Mouse (Mus musculus) spleen, adult 2 months (tissue): ENCODE measurements around the gene Pde8b. TPM values are rescaled to one million over a fixed set of nuclear protein-coding genes. Genes with fewer than 3 reads are reported as not detected.

Experiments
- DNase-seq, 2 experiments: peaks; one replicate each; pipeline versions ENCODE4 v3.0.0 to v3.0.0-alpha.2; 2012 to 2021; ENCODE audit warnings: low spot score in 2 of 2, low read depth in 1 of 2
- H3K27ac ChIP-seq: fragments of 200-500 bp; 2 replicates; pipeline ENCODE4 v1.5.1; 2012; ENCODE audit warnings: low read length, inconsistent platforms; ENCODE audit not compliant: insufficient read depth
- H3K27me3 ChIP-seq: fragments of 200-500 bp; 2 replicates; pipeline ENCODE4 v1.6.1; 2012; ENCODE audit warnings: mild to moderate bottlenecking, moderate library complexity, low read length, inconsistent platforms; ENCODE audit not compliant: control insufficient read depth, insufficient read depth
- H3K36me3 ChIP-seq: fragments of 200-500 bp; 2 replicates; pipeline ENCODE4 v1.6.1; 2012; ENCODE audit warnings: mild to moderate bottlenecking, low read length, inconsistent platforms; ENCODE audit not compliant: control insufficient read depth, insufficient read depth
- H3K4me1 ChIP-seq: fragments of 200-500 bp; 2 replicates; pipeline ENCODE4 v1.6.1; 2011; ENCODE audit warnings: inconsistent platforms; ENCODE audit not compliant: control insufficient read depth, insufficient read depth, insufficient read length
- H3K4me3 ChIP-seq: fragments of 200-500 bp; 2 replicates; pipeline ENCODE4 v1.5.1; 2011; ENCODE audit warnings: mild to moderate bottlenecking, inconsistent platforms; ENCODE audit not compliant: insufficient read depth, insufficient read length; ENCODE audit errors: extremely low read depth
- CTCF ChIP-seq: fragments of 200-500 bp; IDR thresholded peaks from 2 replicates; pipeline ENCODE4 v1.5.1; 2011; ENCODE audit warnings: mild to moderate bottlenecking, inconsistent platforms; ENCODE audit not compliant: insufficient read depth, insufficient read length, insufficient replicate concordance; ENCODE audit errors: extremely low read depth
- POLR2A ChIP-seq: fragments of 200-500 bp; IDR thresholded peaks from 2 replicates; pipeline ENCODE4 v1.6.1; 2011; ENCODE audit warnings: low read depth, low read length, inconsistent platforms
- WGBS: fragments of 180-500 bp; shearing (Covaris S2); methylation state at CpG from one replicate; pipeline ENCODE4 v1.1.7; 2018; 5-methylcytosine and 5-hydroxymethylcytosine counted together
- polyA plus RNA-seq: library from polyadenylated mRNA; depleted of rRNA; stranded (reverse); fragments of >200 nt; gene quantifications from 2 replicates; pipeline ENCODE4 v1.2.3, GENCODE M21; 2012

Gene Pde8b
- polyA plus RNA-seq, 1 experiment = 0.71 TPM

DNA sequence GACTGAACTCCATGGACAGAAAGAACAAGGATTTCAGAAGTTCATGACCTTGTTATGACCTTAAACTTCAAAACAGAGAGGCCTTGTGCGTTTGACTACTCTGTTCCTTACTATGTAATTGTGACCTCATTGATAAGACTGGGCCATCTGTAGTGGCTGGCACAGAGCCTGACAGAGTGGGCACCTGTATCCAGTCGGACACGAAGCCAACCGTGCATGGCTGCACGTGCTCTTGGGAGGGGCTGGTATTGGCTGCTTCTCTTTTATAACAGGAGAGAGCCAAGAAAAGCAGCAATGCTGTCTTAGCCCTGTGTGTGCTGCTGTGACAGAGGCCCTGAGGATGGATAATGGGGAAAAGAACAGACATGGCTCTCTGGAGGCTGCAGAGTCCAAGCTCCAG lies 73.7 kb downstream of the Pde8b start:
- WGBS = 77% methylated on average over 5 of the region's 5 CpGs
- no peak for DNase-seq
- H3K27ac ChIP-seq = no peak overlapping the region

DNA sequence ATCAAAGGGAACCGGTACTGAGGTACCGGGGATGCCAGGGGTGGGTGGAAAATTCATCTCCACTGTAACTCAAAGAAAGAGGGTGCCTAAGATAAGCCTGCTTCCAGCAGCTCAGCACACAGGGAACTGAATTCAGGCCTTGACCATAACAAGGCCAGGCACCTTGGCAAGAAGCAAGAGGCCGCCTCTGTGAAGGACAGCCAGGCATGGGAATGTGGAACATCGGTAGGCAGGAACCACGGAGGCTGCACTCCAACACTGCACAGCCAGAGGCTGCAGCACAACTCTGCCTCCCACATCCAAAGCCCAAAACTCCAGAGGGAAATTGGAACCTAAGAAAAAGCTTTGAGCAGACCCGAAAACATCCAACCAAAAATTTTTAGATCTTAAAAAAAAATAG lies 75.9 kb downstream of the Pde8b start:
- Histone ChIP-seq H3K27ac (no peak overlapping the region), H3K4me1 (no peaks in the 10 kb centered on the region), H3K36me3 (no peaks in the 10 kb centered on the region), H3K27me3 (no peaks in the 10 kb centered on the region), H3K4me3 (no peak overlapping the region)
- no peak for DNase-seq
- WGBS = 85% methylated on average over 6 of the region's 6 CpGs
- TF ChIP-seq POLR2A = no peak

More for the DNA sequence above, 73.7 kb downstream of the Pde8b start:
- Histone ChIP-seq H3K4me3 (no peak overlapping the region), H3K36me3 (no peaks in the 10 kb centered on the region), H3K4me1 (no peaks in the 10 kb centered on the region), H3K27me3 (no peaks in the 10 kb centered on the region)
- TF ChIP-seq CTCF (no peak), POLR2A (no peak)

DNA sequence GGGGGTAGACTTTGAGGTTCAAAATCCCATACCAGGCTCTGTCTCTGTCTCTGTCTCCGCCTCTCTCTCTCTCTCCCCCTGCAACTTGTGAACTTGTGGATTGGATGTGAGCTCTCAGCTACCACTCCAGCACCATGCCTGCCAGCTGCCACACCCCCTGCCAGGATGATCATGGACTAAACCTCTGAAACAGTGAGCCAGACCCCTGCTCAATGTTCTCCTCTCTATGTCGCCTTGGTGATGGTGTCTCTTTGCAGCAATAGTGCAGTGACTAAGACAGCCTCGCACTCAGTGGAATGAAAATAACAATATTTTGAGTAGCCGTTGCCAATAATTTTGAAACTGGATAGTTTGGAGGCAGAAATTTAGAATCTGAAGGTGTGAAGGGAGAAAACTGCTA lies 77.8 kb downstream of the Pde8b start:
- Histone ChIP-seq H3K4me1 (no peaks in the 10 kb centered on the region), H3K27me3 (no peaks in the 10 kb centered on the region), H3K4me3 (no peak overlapping the region), H3K36me3 (no peaks in the 10 kb centered on the region), H3K27ac (no peak overlapping the region)
- no peak for DNase-seq
- WGBS = 89% methylated on average over 4 of the region's 4 CpGs
- no peak for TF ChIP-seq CTCF
- TF ChIP-seq POLR2A = no peak

DNA sequence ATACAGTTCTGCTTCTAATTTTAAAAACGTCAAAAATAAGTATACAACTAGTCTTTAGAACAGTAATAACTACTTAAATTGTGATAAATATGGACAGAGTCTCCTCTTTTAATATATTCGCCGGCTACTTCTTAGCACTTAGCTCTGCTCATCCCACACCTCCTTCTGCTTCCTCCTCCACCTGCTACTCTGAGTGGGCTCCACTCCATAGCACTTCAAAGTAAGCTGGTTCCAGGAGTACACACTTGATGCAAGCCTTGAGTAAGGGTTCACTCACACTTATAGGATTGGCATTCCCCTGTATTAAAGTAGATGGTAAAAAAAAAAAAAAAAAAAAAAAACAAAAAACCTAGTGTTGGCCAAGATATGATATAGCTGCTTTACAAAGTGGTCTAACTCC lies 89.9 kb downstream of the Pde8b start:
- no peak for DNase-seq
- Histone ChIP-seq H3K36me3 (no peaks in the 10 kb centered on the region), H3K27me3 (no peaks in the 10 kb centered on the region), H3K4me3 (no peak overlapping the region), H3K27ac (no peak overlapping the region), H3K4me1 (no peaks in the 10 kb centered on the region)
- WGBS = 87% methylated on average over 3 of the region's 3 CpGs
- TF ChIP-seq CTCF (no peak), POLR2A (no peak)

DNA sequence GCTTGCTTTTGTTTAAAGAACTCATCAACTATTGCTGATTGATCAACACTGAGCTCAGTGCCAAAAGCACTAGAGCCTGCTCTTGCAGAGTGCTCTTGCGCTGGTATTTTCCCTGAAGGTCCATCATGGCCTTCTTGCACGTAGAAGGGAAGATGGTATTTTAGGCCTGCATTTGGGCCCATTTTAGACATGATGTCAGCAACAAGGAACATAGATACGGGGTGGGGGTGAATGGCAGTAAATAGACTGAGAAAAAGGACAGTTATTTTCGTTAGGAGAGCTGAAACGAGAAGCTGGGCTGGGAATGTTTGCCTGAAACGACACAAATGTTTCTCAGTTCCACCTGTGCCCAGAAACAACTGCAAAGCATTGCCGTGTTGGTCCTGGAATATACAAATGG lies 91.2 kb downstream of the Pde8b start:
- Histone ChIP-seq H3K27me3 (no peaks in the 10 kb centered on the region), H3K36me3 (no peaks in the 10 kb centered on the region), H3K4me1 (no peaks in the 10 kb centered on the region), H3K4me3 (no peak overlapping the region), H3K27ac (no peak overlapping the region)
- TF ChIP-seq POLR2A (no peak), CTCF (no peak)
- no peak for DNase-seq
- 87% methylated on average over 7 of the region's 7 CpGs for WGBS

DNA sequence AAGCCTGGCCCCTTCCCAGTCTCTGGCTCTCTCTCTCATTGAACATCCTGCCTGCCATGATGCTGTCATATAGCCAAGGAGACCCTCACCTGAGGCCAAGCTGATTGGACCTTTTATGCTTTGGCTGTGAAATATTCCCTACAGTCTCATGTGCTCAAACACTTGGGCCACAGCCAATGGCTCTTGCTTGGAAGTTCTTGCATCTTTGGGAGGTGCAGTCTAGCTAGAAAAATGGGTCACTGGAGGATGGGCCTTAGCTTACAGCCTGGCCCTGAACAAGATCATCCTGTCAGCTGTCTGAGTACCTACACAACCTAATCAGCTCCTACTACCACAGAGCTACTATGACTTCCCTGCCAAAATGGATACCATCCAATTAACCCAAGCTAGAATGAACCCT lies 105.4 kb downstream of the Pde8b start:
- TF ChIP-seq POLR2A (no peak), CTCF (no peak)
- Histone ChIP-seq H3K27me3 (no peaks in the 10 kb centered on the region), H3K4me1 (no peaks in the 10 kb centered on the region), H3K4me3 (no peak overlapping the region), H3K36me3 (no peaks in the 10 kb centered on the region), H3K27ac (no peak overlapping the region)
- no peak for DNase-seq

DNA sequence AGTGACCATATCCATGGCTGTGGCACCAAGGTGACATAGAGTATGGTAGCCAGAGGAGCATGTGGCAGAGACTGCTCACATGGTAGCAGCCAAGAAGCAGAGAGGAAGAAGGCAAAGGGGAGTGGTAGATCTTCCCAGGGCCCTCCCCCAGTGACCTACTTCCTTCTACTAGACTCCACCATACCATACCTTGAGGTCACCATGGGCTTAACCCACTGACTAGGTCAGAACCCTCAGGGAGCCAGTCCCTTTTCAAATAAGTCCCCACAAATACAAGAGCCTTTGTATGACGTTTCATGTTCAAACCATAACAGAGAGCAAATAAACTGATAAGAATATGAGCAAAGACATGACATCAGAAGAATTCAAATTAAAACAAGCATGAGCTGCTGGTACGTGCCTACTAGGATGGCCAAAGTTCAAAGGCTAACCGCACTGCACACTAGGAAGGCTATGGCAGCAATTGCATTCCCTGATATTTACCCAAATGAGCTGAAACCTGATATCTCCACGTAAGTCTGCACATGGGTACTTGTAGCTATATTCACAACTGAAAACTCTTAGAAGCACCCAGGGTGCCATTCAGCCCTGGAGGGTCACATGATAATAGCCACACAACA lies 109.6 kb downstream of the Pde8b start:
- Histone ChIP-seq H3K4me3 (no peak overlapping the region), H3K27me3 (no peaks in the 10 kb centered on the region), H3K36me3 (no peaks in the 10 kb centered on the region), H3K4me1 (no peaks in the 10 kb centered on the region), H3K27ac (no peak overlapping the region)
- DNase-seq = no peak
- 88% methylated on average over 4 of the region's 4 CpGs for WGBS
- TF ChIP-seq CTCF = no peak
- no peak for TF ChIP-seq POLR2A
